Mouse (Mus musculus) thymus, postnatal 36 days (tissue): ENCODE measurements around the gene Coil.
A peak's percentile ranks its signal among the peaks of the same experiment; 100 is the strongest.
"Not testable (repeated sequence)": the region's sequence is repeated elsewhere in the genome, so short reads cannot be mapped to it uniquely, and the experiment has no call there.

Experiments
- DNase-seq, 2 experiments: peaks; one replicate each; pipeline ENCODE4 v3.0.0; 2022; ENCODE audit warnings: mixed read lengths in 2 of 2

The Coil gene

GRCm38 (mm10) chr11:88973776-88974701 lies 4.0 kb downstream of the Coil start:
- peak; percentile 91 to 93 for DNase-seq

DNA sequence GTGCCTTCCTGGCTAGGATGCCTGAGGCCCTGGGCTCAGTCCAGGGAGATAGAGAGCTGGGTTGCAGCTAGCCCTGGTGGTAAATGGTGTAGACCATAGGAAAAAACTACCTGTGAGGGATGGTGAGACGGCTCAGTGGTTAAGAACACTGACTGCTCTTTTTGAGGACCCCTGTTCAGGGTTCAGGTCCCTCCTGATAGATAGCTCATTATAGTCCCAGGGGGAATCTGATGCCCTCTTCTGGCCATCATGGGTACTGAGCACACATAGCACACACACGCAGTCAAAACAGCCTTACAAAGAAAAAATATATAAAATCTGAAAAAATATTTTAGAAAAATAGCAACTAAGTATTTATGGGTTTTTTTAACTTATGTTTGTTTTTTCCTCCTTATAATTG lies 6.3 kb downstream of the Coil start:
- no peak for DNase-seq

GRCm38 (mm10) chr11:88977188-88977587 lies 7.1 kb downstream of the Coil start:
- no peak for DNase-seq

- DNase-seq, result no peak
These were observed 11.3 kb downstream of the Coil start for GRCm38 (mm10) chr11:88981337-88981736.

GRCm38 (mm10) chr11:88986616-88987015 lies 16.6 kb downstream of the Coil start:
- DNase-seq, result no peak

- no peak for DNase-seq
These were observed 18.9 kb downstream of the Coil start for GRCm38 (mm10) chr11:88988956-88989355.

DNA sequence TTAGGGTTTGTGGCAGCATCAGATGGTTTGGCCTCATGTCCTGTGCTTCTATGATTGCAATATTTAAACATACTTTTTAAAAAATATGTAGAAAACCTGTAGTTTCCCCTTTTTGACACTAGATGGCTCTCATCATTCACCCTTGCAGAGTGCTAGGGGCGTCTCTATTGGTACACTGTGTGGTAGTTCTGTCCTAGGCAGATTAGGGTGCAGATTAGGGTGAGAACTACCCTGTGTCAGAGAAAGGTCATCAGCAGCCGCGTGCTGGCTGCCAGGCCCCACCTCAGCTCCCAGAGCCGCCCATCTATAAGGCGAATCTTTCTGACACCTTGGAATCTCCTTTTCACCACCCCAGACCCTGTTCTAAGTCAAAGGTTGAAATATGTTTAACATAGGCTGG lies 19.5 kb downstream of the Coil start:
- DNase-seq, result no peak

DNA sequence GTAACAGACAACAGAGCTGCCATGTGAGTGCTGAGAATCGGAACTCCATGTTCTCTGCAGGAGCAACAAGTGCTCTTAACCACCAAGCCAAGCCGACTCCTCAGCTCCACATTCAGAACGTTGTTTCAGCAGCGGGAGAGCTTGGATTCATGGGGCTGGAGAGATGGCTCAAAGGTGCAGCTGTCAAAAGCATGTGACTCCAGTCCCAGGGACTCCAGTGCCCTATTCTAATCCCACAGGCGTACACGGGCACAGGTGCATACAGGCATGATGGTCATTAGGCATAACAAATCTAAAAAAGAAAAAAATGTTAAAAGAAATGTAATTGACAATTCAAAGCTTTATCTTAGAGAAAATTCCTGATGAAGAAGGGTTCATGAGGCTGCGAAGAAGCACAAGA lies 23.1 kb downstream of the Coil start:
- no peak for DNase-seq

DNA sequence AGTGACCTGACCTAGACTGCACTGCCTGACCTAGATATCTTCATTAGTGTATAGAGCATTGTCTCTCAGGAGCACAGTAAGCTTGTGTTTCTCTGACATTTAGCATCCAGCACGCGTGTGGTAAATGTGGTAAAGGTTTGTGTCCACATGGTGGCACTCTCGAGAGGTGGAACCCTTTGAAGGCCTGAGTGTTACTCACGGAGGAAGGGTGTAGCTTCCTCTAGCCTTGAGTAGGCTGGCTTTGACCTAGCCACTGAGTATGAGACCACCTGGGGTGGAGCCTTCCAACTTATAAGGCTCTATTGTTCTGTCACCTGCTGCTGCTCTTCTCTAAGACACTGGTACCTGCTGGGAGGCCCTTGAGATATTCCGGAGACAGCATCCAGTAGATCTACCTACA lies 23.6 kb downstream of the Coil start:
- peak; percentile 78 to 80 for DNase-seq

DNA sequence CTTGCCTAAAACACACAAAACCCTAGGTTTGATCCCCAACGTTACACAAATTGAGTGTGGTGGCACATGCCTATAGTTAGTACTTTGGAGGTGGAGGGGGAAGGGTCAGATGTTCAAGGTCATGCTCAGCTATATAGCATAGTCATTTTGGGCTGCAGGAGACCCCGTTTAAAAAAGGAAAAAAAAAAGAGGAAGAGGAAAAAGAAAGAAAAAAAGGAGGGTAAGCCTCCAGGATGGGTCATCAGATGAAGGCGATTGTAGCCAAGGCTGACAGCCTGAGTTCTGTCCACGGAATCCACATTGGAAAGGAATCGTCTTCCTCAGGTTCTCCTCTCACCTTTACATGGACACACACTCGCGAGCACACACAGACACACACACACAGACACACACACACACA lies 24.4 kb downstream of the Coil start:
- no peak for DNase-seq

- DNase-seq, result no peak
These were observed 25.6 kb downstream of the Coil start for GRCm38 (mm10) chr11:88995616-88996015.

DNA sequence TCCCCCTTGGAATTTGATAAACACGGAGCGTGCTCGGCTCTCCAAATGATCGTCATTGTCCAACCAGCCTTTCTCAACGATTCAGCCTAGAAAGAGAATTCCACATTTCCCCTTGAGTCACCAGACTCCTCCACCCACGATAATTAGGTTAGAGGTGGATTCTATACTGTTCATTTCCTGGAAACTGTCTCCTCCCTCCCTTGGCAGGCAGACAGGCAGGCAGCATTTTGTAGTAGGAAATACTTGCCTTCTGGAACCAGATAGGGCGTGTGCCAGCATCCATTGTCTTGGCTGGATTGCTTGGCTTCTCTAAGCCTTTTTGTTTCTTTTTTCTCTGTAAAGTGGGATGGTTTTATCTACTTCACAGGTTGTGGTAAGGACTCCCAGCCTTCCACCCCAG lies 26.4 kb downstream of the Coil start:
- DNase-seq, result no peak

DNA sequence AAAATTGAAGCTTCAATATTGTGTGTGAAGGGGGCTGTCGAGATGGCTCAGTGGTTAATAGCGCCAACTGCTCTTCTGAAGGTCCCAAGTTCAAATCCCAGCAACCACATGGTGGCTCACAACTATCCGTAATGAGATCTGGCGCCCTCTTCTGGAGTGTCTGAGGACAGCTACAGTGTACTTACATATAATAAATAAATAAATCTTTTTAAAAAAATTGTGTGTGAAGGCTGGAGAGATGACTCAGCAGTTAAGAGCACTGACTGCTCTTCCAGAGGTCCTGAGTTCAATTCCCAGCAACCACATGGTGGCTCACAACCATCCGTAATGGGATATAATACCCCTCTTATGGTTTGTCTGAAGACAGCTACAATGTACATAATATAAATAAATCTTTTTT lies 27.3 kb downstream of the Coil start:
- not testable (repeated sequence) for DNase-seq

DNA sequence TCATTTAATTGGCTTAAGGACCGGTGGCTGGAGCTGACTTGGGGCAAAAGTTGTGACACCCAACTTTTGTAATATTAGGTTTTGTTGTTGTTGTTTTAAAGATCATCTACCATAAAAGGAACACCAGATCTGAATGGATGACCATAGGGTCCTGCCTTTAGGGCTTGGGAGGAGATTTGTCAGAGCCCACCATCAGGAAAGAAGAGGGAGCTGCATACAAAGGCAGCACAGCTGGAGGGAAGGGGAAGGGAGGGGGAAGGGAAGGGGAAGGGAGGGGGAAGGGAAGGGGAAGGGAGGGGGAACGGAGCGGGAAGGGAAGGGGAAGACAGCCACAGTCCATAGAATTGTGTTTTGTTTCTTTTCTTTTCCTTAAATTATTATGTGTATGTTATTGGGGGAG lies 28.4 kb downstream of the Coil start:
- no peak for DNase-seq

DNA sequence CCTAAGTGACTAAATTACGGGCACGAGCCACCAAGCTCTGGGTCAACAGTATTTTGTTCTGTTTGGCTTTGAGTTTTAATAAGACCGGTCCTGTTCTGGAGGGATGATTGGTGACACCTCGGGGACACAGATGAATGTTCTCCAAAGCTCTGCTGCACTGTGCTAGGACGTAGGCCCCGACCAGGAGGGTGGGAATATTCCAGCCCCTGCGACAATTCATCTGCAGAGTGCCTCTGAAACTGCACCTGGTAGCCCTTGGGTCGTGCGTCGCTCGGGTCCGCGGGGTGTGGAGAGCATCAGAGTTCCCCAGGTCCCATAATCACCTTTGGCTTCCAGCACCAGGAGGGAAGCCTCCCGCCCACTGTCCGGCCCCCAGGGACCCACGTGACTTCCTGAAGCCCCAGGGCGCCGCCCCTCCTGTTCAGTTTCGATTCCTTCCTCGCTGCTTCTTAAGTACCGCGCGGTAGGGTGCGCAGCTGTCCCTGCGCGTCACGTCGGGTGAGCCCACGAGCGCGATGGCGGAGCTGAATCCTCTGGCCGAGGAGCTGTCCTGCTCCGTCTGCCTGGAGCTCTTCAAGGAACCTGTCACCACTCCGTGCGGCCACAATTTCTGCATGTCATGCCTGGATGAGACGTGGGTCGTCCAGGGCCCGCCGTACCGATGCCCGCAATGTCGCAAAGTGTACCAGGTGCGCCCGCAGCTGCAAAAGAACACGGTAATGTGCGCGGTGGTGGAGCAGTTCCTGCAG lies 29.1 kb downstream of the Coil start, which contains the start of gene Trim25:
TSS of gene Trim25 (plus strand) at position 403 of the 749 bp plus-strand sequence.
- peak; percentile 93 to 96 for DNase-seq

DNA sequence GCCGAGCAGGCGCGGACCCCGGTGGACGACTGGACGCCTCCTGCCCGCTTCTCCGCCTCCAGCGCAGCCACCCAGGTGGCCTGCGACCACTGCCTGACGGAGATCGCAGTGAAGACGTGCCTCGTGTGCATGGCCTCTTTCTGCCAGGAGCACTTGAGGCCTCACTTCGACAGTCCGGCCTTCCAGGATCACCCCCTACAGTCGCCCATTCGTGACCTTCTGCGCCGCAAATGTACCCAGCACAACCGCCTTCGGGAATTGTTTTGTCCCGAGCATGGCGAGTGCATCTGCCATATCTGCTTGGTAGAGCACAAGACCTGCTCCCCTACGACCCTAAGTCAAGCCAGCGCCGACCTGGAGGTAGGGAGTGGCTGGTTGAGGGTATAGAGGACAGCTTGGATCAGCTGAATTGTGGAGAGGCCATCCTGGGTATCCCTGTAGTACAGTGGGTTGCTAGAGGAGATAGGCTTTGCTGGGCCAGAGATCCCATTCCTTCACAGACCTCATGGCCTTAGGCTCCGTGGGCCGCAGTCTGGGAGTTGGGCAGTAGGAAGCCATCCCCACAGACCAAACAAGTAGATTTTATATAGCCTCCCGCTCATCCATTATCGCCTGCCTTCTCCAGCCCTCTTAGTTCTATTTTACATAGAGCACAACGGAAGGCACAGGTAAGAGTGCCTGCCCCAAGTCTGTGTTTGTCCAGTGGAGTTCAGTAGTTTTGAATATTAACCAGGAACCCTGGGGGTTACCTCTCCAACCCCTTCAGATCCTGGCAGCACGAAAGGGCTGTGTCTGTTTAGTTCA lies 29.9 kb downstream of the Coil start:
- DNase-seq, result no peak

DNA sequence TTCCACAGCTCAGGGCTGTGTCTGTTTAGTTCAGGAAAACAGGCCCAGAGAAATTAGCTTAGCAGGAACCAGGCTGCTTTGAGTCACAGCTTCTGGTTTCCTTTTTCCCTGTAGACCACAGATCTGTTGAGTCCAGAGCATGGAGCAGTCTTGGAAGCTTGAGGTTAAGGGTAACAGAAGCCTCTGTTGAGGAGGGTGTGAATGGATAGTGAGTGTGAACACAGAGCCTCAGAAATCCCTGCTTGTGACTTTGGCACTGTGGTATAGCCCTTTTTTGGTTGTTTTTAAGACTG lies 30.4 kb downstream of the Coil start:
- no peak for DNase-seq

DNA sequence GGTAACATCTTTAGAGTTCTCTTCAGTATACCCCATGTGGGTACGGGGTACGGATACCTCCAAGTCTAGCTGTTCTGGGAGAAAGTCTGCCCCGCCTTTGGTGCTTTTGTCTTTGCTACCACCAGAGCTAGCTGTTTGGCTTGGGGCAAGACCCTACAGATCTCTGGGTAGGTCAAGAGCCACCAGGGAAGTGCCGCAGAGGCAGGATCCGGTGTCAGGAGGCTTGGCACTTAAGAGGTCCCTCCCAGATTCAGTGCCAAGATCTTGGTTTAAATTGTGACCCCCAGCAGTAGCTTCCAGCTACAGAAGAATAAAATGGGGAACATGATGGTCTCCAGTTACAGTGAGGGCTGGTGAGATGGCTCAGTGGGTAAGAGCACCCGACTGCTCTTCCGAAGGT lies 31.5 kb downstream of the Coil start:
- DNase-seq, result no peak

- DNase-seq, result no peak
These were observed 32.0 kb downstream of the Coil start for GRCm38 (mm10) chr11:89002068-89002467.

- no peak for DNase-seq
These were observed 32.6 kb downstream of the Coil start for GRCm38 (mm10) chr11:89002621-89003020.

DNA sequence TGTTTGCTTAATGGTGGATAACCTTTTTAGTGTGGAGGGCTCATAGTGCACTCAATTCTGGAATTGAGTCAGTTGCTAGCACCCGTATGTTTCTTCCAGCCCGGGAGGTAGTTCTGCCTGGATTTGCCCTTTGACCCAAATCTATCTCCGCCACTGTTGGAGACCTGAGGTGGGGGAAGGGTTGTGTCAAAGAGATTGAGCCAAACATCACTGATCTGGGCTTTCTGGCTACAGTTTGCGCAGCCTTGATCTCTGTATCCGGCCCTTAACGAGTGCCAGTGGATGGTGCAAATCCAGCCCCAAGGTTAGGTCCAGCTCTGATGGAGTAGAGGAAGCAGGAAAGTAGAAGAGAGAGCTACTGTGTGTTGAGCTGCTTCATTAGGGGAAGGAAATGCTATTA lies 33.0 kb downstream of the Coil start:
- no peak for DNase-seq

DNA sequence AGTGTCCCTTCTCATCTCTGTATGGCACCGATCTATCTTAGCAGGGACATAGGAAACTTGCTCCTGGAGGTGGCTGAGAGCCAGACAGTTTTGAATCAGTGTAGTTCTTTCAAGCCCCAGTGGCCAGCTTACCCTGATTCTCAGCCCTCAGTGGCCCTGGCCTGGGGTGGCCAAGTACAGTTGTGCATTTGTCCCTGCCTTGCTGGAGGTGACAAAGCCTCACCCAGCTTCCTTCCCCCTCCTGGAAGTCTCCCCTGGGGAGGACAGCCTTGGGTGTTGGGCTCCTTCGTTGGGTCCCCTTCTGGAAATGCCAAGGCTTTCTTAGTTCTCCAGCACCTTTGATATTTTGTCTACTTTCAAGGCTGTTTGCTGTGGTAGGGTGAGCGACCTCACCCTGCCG lies 33.7 kb downstream of the Coil start:
- DNase-seq, result no peak

DNA sequence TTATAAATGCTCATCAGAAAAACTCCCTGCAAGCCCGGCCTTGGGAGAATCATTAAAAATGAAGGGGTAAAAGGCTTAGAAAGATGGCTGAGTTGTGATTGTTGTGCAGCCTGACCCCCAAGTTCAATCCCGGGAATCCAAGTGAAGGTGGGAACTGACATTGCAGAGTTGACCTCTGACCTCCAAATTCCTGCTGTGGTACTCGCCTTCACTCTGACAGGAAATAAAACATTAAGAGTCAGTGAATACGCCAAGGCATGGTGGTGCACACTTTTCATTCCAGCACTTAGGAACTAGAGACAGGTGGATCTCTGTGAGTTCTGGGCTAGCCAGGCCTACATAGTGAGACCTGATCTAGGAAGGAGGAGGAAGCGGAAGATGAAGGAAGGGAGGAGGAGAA lies 35.4 kb downstream of the Coil start:
- no peak for DNase-seq
